Mouse (Mus musculus): Measurements from ENCODE around the gene Mrpl52.

Mrpl52 gene

GRCm38 (mm10) chr14:54412629-54413170, 14.0 kb upstream of the Mrpl52 start:
- peak; percentile 26 for DNase-seq

GRCm38 (mm10) chr14:54413877-54414700, 12.6 kb upstream of the Mrpl52 start:
- DNase-seq = peak; percentile 32

DNA sequence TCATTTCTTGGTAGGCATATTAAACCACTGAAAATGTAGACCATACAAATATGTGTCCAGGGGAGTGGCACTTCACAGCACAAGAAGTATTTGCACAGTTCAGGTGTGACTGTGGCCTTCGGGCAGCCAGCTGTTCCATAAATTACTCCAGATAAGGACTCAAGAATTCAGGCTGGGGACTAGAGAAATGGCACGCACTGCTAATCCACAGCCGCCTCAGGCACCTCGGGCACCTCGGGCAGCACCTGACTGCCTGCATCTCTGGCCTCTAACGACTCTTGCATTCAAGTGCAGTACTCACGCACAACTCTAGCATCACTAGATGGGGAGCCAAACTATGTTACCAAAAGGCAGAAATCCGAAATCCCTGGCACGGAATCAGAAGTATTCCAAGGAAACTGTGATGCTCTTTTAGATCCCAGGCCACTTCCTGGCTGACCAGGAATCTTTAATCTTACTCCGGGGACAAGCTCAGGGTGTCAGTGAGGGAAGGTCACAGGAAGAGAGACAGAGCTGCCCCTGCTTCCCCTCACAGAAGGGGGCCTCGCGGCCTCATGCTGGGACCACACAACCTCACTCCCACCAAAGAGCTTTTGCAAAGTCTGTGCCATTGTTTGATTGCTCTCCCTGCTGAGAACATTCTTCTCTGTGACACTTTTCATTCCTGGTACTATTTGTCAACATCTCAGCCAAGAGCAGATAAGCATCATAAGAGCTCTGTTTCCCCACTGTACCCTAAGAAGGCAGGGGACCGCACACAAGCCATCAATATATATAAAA, 11.3 kb upstream of the Mrpl52 start:
- no peak for DNase-seq

DNA sequence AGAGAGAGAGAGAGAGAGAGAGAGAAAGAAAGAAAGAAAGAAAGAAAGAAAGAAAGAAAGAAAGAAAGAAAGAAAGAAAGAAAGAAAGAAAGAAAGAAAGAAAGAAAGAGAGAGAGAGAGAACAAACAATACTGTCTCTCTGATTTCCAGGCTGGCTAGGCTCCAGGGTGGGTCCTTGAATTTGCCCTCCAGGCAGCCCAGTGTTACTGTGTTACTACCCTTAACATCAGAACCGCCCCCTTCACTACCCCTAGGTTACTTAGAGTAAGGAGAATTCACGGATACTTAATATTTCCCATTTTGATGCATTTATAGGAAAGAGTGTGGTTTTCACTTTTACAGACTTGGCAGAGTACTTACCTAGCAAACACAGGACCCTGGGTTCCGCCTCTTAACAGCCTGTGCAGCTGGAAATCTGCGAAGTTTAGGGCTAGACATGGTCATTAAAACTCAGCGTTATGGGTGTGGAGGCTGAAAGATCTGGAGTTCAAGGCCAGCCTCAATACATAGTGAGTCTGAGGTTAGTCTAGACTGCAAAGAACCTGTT, 10.4 kb upstream of the Mrpl52 start:
- DNase-seq = no peak

DNA sequence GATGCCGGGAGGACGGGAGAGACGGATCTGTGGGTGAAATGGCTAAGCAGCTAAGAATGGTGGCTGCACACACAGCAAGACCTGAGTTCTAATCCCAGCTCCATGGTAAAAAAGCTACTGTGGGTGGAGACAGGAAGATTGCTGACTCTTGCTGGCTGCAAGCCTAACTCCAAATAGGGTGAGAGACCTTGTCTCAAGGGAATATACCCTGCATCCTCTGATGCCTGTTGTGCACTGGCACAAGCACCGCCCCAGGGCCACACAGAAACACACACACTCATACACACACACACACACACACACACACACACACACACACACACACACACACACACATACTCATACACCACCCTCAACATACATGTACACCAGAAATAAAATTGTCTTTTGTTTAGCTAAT, 9.9 kb upstream of the Mrpl52 start:
- no peak for DNase-seq

DNA sequence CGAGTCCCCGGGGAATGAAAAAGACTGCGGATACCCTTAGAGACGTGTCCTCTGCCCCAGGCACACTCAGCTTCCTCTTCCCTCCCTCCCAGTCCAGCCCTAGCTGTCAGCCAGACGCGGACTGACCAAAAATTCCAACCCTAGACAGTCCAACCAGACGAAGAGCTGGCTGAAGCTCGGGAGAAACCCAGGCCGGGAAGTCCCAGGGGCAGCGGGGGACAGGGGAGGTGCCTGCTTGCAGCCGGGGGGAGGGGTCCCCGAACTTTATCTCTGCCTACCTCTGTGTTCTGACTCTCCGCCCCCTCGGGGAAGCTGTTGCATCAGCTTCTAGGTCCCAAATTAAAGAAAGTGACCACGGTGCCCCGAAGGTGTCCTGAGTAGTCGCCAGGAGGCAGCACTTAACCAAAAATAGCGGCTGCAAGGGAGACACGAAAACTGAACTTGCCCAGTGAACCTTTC, 9.1 kb upstream of the Mrpl52 start, which contains the start of gene Slc7a7:
Slc7a7 (minus strand) TSS at position 158 of the 459 bp plus-strand sequence.
- DNase-seq = peak; percentile 77

GRCm38 (mm10) chr14:54421014-54421413, 5.7 kb upstream of the Mrpl52 start:
- no peak for DNase-seq

DNA sequence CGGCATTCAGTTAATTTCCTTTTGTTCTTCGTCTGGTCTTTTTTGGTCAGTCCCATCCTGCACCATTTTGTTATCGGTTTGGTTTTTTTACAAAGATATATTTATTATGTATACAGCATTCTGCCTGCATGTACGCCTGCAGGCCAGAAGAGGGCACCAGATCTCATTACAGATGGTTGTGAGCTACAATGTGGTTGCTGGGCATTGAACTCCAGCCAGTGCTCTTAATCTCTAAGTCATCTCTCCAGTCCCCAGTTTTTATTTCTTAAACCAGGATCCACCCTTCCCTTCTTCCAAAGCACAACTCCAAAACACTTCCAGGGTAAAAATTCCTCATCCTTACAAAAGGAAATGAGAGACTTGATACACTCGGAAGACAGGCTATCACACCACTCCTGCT, 3.3 kb upstream of the Mrpl52 start:
- no peak for DNase-seq

DNA sequence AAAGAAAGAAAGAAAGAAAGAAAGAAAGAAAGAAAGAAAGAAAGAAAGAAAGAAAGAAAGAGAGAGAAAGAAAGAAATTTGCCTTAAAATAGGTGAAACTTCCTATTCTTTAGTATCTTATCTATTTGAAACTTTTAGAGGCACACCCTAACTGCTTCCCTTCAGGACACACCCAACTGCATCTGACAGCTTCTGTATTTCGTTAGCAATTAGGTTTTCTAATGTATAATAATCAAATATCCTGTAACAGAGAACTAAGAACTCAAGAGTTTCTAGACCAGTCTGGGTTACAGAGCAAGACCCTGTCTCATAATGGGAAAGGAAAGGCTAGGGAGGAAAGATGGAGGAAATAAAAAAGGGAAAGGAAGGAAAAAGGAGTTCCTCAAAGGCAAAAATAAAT, 2.1 kb upstream of the Mrpl52 start:
- DNase-seq = no peak

- no peak for DNase-seq
Measured at GRCm38 (mm10) chr14:54425540-54425939, 1.2 kb upstream of the Mrpl52 start.

GRCm38 (mm10) chr14:54426003-54426688, 563 bp upstream of the Mrpl52 start:
- no peak for DNase-seq

- no peak for DNase-seq
Measured at GRCm38 (mm10) chr14:54427696-54428095, 987 bp downstream of the Mrpl52 start.

GRCm38 (mm10) chr14:54428421-54428820, 1.7 kb downstream of the Mrpl52 start:
- no peak for DNase-seq

GRCm38 (mm10) chr14:54429332-54430093, 2.8 kb downstream of the Mrpl52 start:
- DNase-seq = no peak

- DNase-seq = peak; percentile 44
Measured at GRCm38 (mm10) chr14:54430406-54431145, 3.9 kb downstream of the Mrpl52 start.

DNA sequence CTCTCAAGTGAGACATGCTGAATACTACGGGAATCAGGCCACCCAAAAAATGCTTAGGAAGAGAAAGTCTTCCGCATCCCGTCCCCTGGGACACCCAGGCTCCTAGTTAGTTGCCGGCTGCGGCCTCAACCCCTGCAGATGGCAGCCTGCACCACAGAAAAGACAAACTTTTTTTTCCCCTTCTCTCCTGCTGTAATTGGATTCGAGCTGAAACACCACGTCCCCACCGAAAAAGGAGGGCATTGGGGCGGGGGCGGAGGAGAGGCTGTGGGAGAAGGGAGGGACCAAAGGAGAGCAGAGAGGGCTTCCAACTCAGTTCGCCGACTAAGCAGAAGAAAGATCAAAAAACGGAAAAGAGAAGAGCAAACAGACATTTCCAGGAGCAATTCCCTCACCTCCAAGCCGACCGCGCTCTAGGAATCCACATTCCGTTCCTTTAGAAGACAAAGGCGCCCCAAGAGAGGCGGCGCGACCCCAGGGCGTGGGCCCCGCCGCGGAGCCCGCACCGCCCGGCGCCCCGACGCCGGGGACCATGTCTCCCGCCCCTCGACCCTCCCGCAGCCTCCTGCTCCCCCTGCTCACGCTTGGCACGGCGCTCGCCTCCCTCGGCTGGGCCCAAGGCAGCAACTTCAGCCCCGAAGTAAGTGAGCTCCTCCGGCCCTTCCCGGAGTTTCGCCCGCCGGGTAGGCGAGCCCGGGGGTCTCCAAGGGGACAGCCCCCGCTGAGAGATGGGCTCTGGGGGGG, 4.8 kb downstream of the Mrpl52 start, which contains the start of gene Mmp14:
Mmp14 (plus strand) TSS at position 279 of the 744 bp plus-strand sequence.
- DNase-seq = peak; percentile 70

- peak; percentile 30 for DNase-seq
Measured at GRCm38 (mm10) chr14:54432078-54432836, 5.5 kb downstream of the Mrpl52 start.

- DNase-seq = peak; percentile 38
Measured at GRCm38 (mm10) chr14:54432837-54433830, 6.4 kb downstream of the Mrpl52 start.

Measured in liver (tissue).